Mouse (Mus musculus) heart, embryonic 14.5 days (tissue): ENCODE measurements around the gene Otulin. TPM values are rescaled to one million over a fixed set of nuclear protein-coding genes. Genes with fewer than 3 reads are reported as not detected.

Source experiments
- ATAC-seq: fragments of 200-750 bp; cut with Nextera tagmentation; 2 replicates; pipeline ENCODE4 v1.8.0; 2017; ENCODE audit warnings: low read depth, moderate TSS enrichment; ENCODE audit not compliant: insufficient number of reproducible peaks, insufficient read depth, low FRiP score
- H3K27ac ChIP-seq, 2 experiments: fragments of 200-500 bp in 1 of 2; fragments of 300-500 bp in 1 of 2; sonication (generic) in 1 of 2; replicated peaks in 1 of 2; 2 replicates each; pipeline ENCODE4 v1.5.1; 2012 to 2014; ENCODE audit warnings: low read depth in 2 of 2, low read length in 2 of 2, control low read depth in 1 of 2, mild to moderate bottlenecking in 1 of 2, mixed read lengths in 1 of 2; ENCODE audit not compliant: control insufficient read depth in 1 of 2, insufficient read depth in 1 of 2
- H3K27me3 ChIP-seq: fragments of 300-500 bp; sonication (generic); 2 replicates; pipeline ENCODE4 v1.6.1; 2014; ENCODE audit warnings: mild to moderate bottlenecking, low read length, control low read depth; ENCODE audit not compliant: control insufficient read depth, insufficient read depth
- H3K36me3 ChIP-seq: fragments of 300-500 bp; sonication (generic); 2 replicates; pipeline ENCODE4 v1.6.1; 2014; ENCODE audit warnings: mild to moderate bottlenecking, control low read depth, low read length, mixed read lengths; ENCODE audit not compliant: control insufficient read depth, insufficient read depth
- H3K4me1 ChIP-seq, 2 experiments: fragments of 200-500 bp in 1 of 2; fragments of 300-500 bp in 1 of 2; sonication (generic) in 1 of 2; 2 replicates each; pipeline ENCODE4 v1.6.1; 2012 to 2014; ENCODE audit warnings: low read length in 2 of 2, control low read depth in 1 of 2, mixed read lengths in 1 of 2; ENCODE audit not compliant: control insufficient read depth in 2 of 2, insufficient read depth in 2 of 2
- H3K4me2 ChIP-seq: fragments of 300-500 bp; sonication (generic); 2 replicates; pipeline ENCODE4 v1.6.1; 2014; ENCODE audit warnings: mild to moderate bottlenecking, low read length
- H3K4me3 ChIP-seq, 2 experiments: fragments of 200-500 bp in 1 of 2; fragments of 300-500 bp in 1 of 2; sonication (generic) in 1 of 2; 2 replicates each; pipeline ENCODE4 v1.5.1; 2012 to 2014; ENCODE audit warnings: low read length in 2 of 2, mild to moderate bottlenecking in 2 of 2, control low read depth in 1 of 2, low read depth in 1 of 2, moderate library complexity in 1 of 2; ENCODE audit not compliant: control insufficient read depth in 1 of 2, insufficient read depth in 1 of 2
- H3K9ac ChIP-seq: fragments of 300-500 bp; sonication (generic); 2 replicates; pipeline ENCODE4 v1.6.1; 2014; ENCODE audit warnings: mild to moderate bottlenecking, low read length
- H3K9me3 ChIP-seq: fragments of 300-500 bp; sonication (generic); 2 replicates; pipeline ENCODE4 v1.6.1; 2016; ENCODE audit warnings: low read length, control low read depth; ENCODE audit not compliant: control insufficient read depth
- WGBS: fragments of 180-500 bp; shearing (Covaris S2); extraction: QIAGEN DNeasy Blood & Tissue Kit; methylation state at CpG from one replicate; pipeline ENCODE4 v1.1.7; 2014; 5-methylcytosine and 5-hydroxymethylcytosine counted together
- polyA plus RNA-seq: library from polyadenylated mRNA; unstranded; fragments of >200 nt; fragmentation: Nextera tagmentation; extraction: Ambion mirVana; gene quantifications from 2 replicates; pipeline ENCODE4 v1.2.1, GENCODE M21; 2014

Otulin gene
- polyA plus RNA-seq, 1 experiment from 2014 or later = 38.1 TPM

DNA sequence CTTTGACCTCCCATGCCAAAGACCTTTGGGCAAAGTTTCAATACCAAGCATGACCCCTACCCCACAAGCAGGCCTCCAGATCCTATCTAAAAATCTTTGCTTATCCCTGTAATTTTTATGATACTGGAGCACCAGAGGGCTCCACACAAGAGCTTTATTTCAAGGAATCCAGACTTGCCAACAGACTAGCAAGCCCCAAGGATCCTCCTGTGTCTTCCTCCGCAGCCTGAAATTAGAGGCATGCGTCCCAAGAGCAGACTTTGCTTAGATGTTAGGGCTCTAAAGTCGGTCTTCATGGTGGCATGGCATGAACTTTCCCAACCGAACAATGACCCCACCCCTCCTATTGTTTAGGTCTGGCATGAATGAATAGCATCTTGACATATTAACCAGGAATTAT, 94.8 kb downstream of the Otulin start:
- no peak overlapping the region for H3K27ac ChIP-seq
- no peaks in the 10 kb centered on the region for H3K36me3 ChIP-seq
- no peak overlapping the region for H3K4me3 ChIP-seq
- no peaks in the 10 kb centered on the region for H3K9me3 ChIP-seq
- H3K4me1 ChIP-seq = peaks cover 32 to 49% of the 10 kb centered on the region in 2 experiments
- H3K4me2 ChIP-seq = no peak overlapping the region
- WGBS = 90% methylated on average over 4 of the region's 4 CpGs
- H3K9ac ChIP-seq = no peak overlapping the region
- ATAC-seq = no peak
- no peaks in the 10 kb centered on the region for H3K27me3 ChIP-seq

GRCm38 (mm10) chr15:27533036-27533435, 97.5 kb downstream of the Otulin start:
- Histone ChIP-seq H3K9ac (no peak overlapping the region), H3K4me3 (no peak overlapping the region), H3K27ac (no peak overlapping the region), H3K9me3 (no peaks in the 10 kb centered on the region), H3K36me3 (no peaks in the 10 kb centered on the region), H3K4me1 (peaks cover 11 to 38% of the 10 kb centered on the region in 2 experiments), H3K4me2 (no peak overlapping the region), H3K27me3 (no peaks in the 10 kb centered on the region)
- WGBS = 59% methylated on average over 3 of the region's 3 CpGs
- ATAC-seq = no peak

GRCm38 (mm10) chr15:27530023-27530422, 100.5 kb downstream of the Otulin start:
- Histone ChIP-seq H3K36me3 (no peaks in the 10 kb centered on the region), H3K27ac (no peak overlapping the region), H3K9me3 (no peaks in the 10 kb centered on the region), H3K4me1 (peaks cover 0 to 18% of the 10 kb centered on the region in 2 experiments; a peak in 2 of 4 replicates), H3K4me2 (no peak overlapping the region), H3K27me3 (no peaks in the 10 kb centered on the region), H3K4me3 (no peak overlapping the region), H3K9ac (no peak overlapping the region)
- ATAC-seq = no peak; the same call in 1 of the 2 replicates
- 47% methylated on average over 4 of the region's 4 CpGs for WGBS

DNA sequence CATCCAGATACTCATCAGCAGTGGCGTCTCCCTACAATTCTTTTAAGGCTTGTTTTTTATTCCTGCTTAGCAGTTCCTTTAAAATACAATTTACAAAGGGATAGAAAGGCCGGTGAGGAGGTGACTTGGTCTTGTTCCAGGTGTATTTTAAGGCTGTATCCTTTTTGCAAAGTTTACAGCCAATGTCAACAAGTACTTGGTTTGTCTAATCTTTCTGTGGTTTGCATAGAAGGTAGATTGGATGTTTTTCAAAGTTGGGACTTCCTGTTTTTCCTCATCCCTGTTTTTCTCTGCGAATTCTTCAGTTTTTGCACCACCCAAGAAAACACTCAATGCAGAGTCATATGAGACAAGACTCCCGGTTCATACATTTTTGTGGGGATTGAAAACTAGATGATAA, 101.6 kb downstream of the Otulin start:
- Histone ChIP-seq H3K4me3 (no peak overlapping the region), H3K4me2 (no peak overlapping the region), H3K36me3 (no peaks in the 10 kb centered on the region), H3K9me3 (no peaks in the 10 kb centered on the region), H3K9ac (no peak overlapping the region), H3K4me1 (peaks cover 0 to 18% of the 10 kb centered on the region in 2 experiments; a peak in 2 of 4 replicates), H3K27me3 (no peaks in the 10 kb centered on the region), H3K27ac (no peak overlapping the region)
- 63% methylated on average over 4 of the region's 4 CpGs for WGBS
- ATAC-seq = no peak

DNA sequence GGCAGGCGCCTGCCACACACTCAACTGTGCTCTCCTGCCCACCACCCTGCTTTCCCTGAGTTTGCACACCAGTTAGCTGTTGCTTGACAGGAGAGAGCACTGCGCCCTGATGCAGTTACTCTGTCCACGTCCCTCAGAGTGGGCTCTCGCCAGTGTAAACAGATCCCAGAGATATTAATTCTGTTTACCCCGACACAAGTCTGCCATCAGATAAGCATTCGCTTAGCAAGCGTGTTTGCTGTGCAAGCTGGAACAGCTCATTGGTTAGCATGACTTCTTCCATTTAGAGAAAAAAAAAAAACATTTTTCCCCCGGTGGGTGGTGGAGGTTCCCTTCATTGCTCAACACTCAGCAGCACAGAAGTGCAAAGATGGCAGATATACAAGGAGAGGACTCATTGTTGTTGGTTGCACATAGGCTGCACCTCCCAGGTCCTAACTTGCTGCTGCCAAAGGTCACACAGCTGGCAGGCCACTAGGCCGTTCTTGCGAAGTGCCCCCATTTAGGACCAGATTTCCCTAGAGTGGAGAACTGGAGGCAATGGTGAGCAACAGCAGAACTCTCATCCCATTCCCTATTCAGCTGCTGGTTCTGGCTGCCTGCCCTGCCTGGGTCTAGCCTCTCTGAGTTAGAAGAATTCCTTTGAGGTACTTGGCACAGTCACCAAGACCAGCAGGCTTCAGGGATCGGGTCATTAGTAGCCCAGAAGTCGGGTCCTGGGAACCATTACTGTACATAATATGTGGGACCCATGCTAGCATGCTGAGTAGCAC, 105.1 kb downstream of the Otulin start:
- H3K9me3 ChIP-seq = no peaks in the 10 kb centered on the region
- no peaks in the 10 kb centered on the region for H3K36me3 ChIP-seq
- no peak overlapping the region for H3K27ac ChIP-seq
- WGBS = 77% methylated on average over 12 of the region's 12 CpGs
- no peak for ATAC-seq
- H3K27me3 ChIP-seq = no peaks in the 10 kb centered on the region
- no peak overlapping the region for H3K4me2 ChIP-seq
- peaks cover 0 to 15% of the 10 kb centered on the region in 2 experiments; a peak in 2 of 4 replicates for H3K4me1 ChIP-seq
- H3K9ac ChIP-seq = no peak overlapping the region
- H3K4me3 ChIP-seq = no peak overlapping the region

- H3K27ac ChIP-seq = no peak overlapping the region
- no peak overlapping the region for H3K4me3 ChIP-seq
- H3K4me2 ChIP-seq = no peak overlapping the region
- H3K27me3 ChIP-seq = no peaks in the 10 kb centered on the region
- no peak overlapping the region for H3K9ac ChIP-seq
- no peaks in the 10 kb centered on the region for H3K36me3 ChIP-seq
- no peak for ATAC-seq
- H3K4me1 ChIP-seq = peaks cover 3 to 25% of the 10 kb centered on the region in 2 experiments; a peak in 3 of 4 replicates
- 93% methylated on average over 7 of the region's 7 CpGs for WGBS
- no peaks in the 10 kb centered on the region for H3K9me3 ChIP-seq
Measured at GRCm38 (mm10) chr15:27519857-27520256, 110.6 kb downstream of the Otulin start.

DNA sequence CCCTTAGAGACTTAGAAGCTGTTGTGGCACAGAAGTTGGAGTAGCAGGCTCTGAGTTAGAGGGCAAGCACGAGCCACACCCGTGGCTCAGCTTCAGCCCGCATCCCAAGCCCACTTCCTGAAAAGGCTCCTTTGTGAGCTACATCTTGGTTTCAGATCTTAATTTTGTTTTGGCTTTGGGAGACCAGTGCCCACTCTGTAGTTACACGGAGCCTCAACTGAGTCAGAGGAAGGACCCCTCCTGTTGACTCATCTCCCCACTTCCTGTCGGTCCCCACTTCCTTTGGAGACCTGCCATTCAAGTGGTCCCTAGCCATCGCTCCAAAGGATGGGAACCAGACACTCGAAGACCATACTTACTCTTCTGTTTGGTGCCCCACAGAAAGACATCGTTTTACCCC, 112.5 kb downstream of the Otulin start:
- Histone ChIP-seq H3K36me3 (no peaks in the 10 kb centered on the region), H3K9ac (no peak overlapping the region), H3K4me2 (no peak overlapping the region), H3K4me3 (no peak overlapping the region), H3K27me3 (no peaks in the 10 kb centered on the region), H3K9me3 (no peaks in the 10 kb centered on the region), H3K27ac (no peak overlapping the region), H3K4me1 (peaks cover 3 to 25% of the 10 kb centered on the region in 2 experiments; a peak in 3 of 4 replicates)
- 73% methylated on average over 8 of the region's 8 CpGs for WGBS
- no peak for ATAC-seq
